In genomic region chr10:95894036-95894855, GRCm38 (mm10) we compare ENCODE assay signal across 8 mouse cellular contexts. TPM values are rescaled to one million over a fixed set of nuclear protein-coding genes. Genes with fewer than 3 reads are reported as not detected.
DNase-seq lines count a peak whose midpoint lies in the region; ATAC-seq and TF ChIP-seq lines count a peak whose summit lies in the region.

No protein-coding gene starts in this region.

- H3K4me3 ChIP-seq in forebrain, embryonic 15.5 days, result peak overlapping the region; percentile 32
- peak overlapping the region; percentile 26 for H3K4me3 ChIP-seq in midbrain, postnatal 0 days (ENCODE audit: low read depth, low read length)

- H3K27ac ChIP-seq in forebrain, embryonic 15.5 days (replicated peaks), result peak overlapping the region; percentile 23; the same call in 1 of the 2 replicates
- peak overlapping the region; percentile 13; the same call in 1 of the 2 replicates for H3K27ac ChIP-seq in midbrain, postnatal 0 days (ENCODE audit: low read depth, low read length)

- DNase-seq in kidney, adult 9 months, result peak; percentile 12
- DNase-seq in kidney, postnatal 10 days, result no peak
- DNase-seq in kidney, postnatal 36 days, result peak; percentile 8 to 14
- DNase-seq in midbrain, postnatal 0 days (ENCODE audit: low spot score), result no peak
- no peak for DNase-seq in natural killer cell, adult 2 months (ENCODE audit: low spot score in 2 of 2)
- DNase-seq in urinary bladder, postnatal 36 days (ENCODE audit: low spot score in 2 of 2), result no peak

- H3K4me2 ChIP-seq in forebrain, embryonic 15.5 days (replicated peaks), result peak overlapping the region; percentile 53
- peak overlapping the region; percentile 49 for H3K4me2 ChIP-seq in midbrain, postnatal 0 days (ENCODE audit: low read depth, low read length, poor library complexity, severe bottlenecking)

- H3K36me3 ChIP-seq in forebrain, embryonic 15.5 days, result no peaks in the 10 kb centered on the region
- H3K36me3 ChIP-seq in midbrain, postnatal 0 days (ENCODE audit: insufficient read depth, low read length), result no peaks in the 10 kb centered on the region

- no peaks in the 10 kb centered on the region for H3K27me3 ChIP-seq in forebrain, embryonic 15.5 days
- no peaks in the 10 kb centered on the region for H3K27me3 ChIP-seq in midbrain, postnatal 0 days (ENCODE audit: insufficient read depth, low read length)

- no peak for TF ChIP-seq CTCF in midbrain, postnatal 0 days (IDR thresholded peaks at IDR 0.05)

- WGBS in forebrain, embryonic 15.5 days, result 40% methylated on average over 17 of the region's 17 CpGs
- 34% methylated on average over 17 of the region's 17 CpGs for WGBS in midbrain, postnatal 0 days

- peak; percentile 47 for ATAC-seq in activated CD4-positive, CD25-positive, alpha-beta regulatory T cell, adult 4 months
- peak; percentile 35 for ATAC-seq in forebrain, embryonic 15.5 days (replicated peaks)
- ATAC-seq in midbrain, postnatal 0 days (ENCODE audit: low FRiP score), result peak; percentile 47; the same call in 1 of the 2 replicates

- peaks cover 6% of the 10 kb centered on the region for H3K4me1 ChIP-seq in forebrain, embryonic 15.5 days
- no peaks in the 10 kb centered on the region for H3K4me1 ChIP-seq in midbrain, postnatal 0 days (ENCODE audit: insufficient read depth, low read length)

- peak overlapping the region; percentile 43 for H3K9ac ChIP-seq in forebrain, embryonic 15.5 days (replicated peaks)
- H3K9ac ChIP-seq in midbrain, postnatal 0 days (replicated peaks; ENCODE audit: low read length, poor library complexity, severe bottlenecking), result 0 out of 2 replicates have a peak overlapping the region, but pooled peaks have one; percentile 0

- no peaks in the 10 kb centered on the region for H3K9me3 ChIP-seq in forebrain, embryonic 15.5 days
- no peaks in the 10 kb centered on the region for H3K9me3 ChIP-seq in midbrain, postnatal 0 days (ENCODE audit: low read length)

RNA-seq across cellular contexts. Expression of gene Eea1, which starts 46.2 kb away (rescaled TPM):
- 10 to 100 TPM; 23.2 to 26.6 TPM for polyA plus RNA-seq in activated CD4-positive, CD25-positive, alpha-beta regulatory T cell, adult 4 months (2017; shearing (Covaris generic))
- polyA plus RNA-seq in forebrain, embryonic 15.5 days (2015; fragmentation: Nextera tagmentation; extraction: Ambion mirVana), result 17.3 and 18.2 TPM in 2 replicates
- total RNA-seq in midbrain, postnatal 0 days (2014; rRNA removed), result 17.5 and 21.3 TPM in 2 replicates
- polyA plus RNA-seq in midbrain, postnatal 0 days (2015; fragmentation: Nextera tagmentation; extraction: Ambion mirVana), result 22.6 and 29.1 TPM in 2 replicates

RNA-seq across cellular contexts. Expression of gene Gm33543, which starts 51.5 kb away (rescaled TPM):
- not detected for polyA plus RNA-seq in activated CD4-positive, CD25-positive, alpha-beta regulatory T cell, adult 4 months (2017; shearing (Covaris generic))
- not detected in 2 replicates for polyA plus RNA-seq in forebrain, embryonic 15.5 days (2015; fragmentation: Nextera tagmentation; extraction: Ambion mirVana)
- total RNA-seq in midbrain, postnatal 0 days (2014; rRNA removed), result not detected in 2 replicates
- polyA plus RNA-seq in midbrain, postnatal 0 days (2015; fragmentation: Nextera tagmentation; extraction: Ambion mirVana), result 0.11 TPM in 2 replicates

Comparison
In these comparisons a context has a peak if more than half of its experiments do, and no peak if none do; other contexts are left out.
1. DNase-seq: peak in kidney, adult 9 months (single experiment) and kidney, postnatal 36 days (2 of 2); none in kidney, postnatal 10 days (single experiment), midbrain, postnatal 0 days (single experiment), natural killer cell, adult 2 months (0 of 2) and urinary bladder, postnatal 36 days (0 of 2).
2. Peak in every context shown above with its lines, with median percentiles within 50 percentile points of each other: ATAC-seq.